Mouse (Mus musculus) heart, embryonic 15.5 days (tissue): ENCODE measurements around the gene Selenon. TPM values are rescaled to one million over a fixed set of nuclear protein-coding genes. Genes with fewer than 3 reads are reported as not detected.

Experiments
- ATAC-seq: fragments of 200-750 bp; cut with Nextera tagmentation; replicated peaks from 2 replicates; pipeline ENCODE4 v1.8.0; 2017; ENCODE audit warnings: low read depth, moderate TSS enrichment; ENCODE audit not compliant: insufficient number of reproducible peaks, insufficient read depth, low FRiP score
- H3K27ac ChIP-seq: fragments of 300-500 bp; sonication (generic); 2 replicates; pipeline ENCODE4 v1.5.1; 2015; ENCODE audit warnings: mild to moderate bottlenecking, inconsistent platforms
- H3K27me3 ChIP-seq: fragments of 300-500 bp; sonication (generic); 2 replicates; pipeline ENCODE4 v1.6.1; 2015; ENCODE audit warnings: inconsistent platforms
- H3K36me3 ChIP-seq: fragments of 300-500 bp; sonication (generic); 2 replicates; pipeline ENCODE4 v1.6.1; 2015; ENCODE audit warnings: mild to moderate bottlenecking, inconsistent platforms
- H3K4me1 ChIP-seq: fragments of 300-500 bp; sonication (generic); replicated peaks from 2 replicates; pipeline ENCODE4 v1.6.1; 2015; ENCODE audit warnings: inconsistent platforms
- H3K4me2 ChIP-seq: fragments of 300-500 bp; sonication (generic); 2 replicates; pipeline ENCODE4 v1.6.1; 2015; ENCODE audit warnings: inconsistent platforms, mild to moderate bottlenecking, moderate library complexity
- H3K4me3 ChIP-seq: fragments of 300-500 bp; sonication (generic); 2 replicates; pipeline ENCODE4 v1.5.1; 2015; ENCODE audit warnings: mild to moderate bottlenecking, inconsistent platforms
- H3K9ac ChIP-seq: fragments of 300-500 bp; sonication (generic); 2 replicates; pipeline ENCODE4 v1.6.1; 2015; ENCODE audit warnings: mild to moderate bottlenecking, inconsistent platforms
- H3K9me3 ChIP-seq: fragments of 300-500 bp; sonication (generic); replicated peaks from 2 replicates; pipeline ENCODE4 v1.6.1; 2016; ENCODE audit warnings: inconsistent platforms
- WGBS: fragments of 180-500 bp; shearing (Covaris S2); methylation state at CpG from one replicate; pipeline ENCODE4 v1.1.7; 2015; ENCODE audit warnings: mixed read lengths; 5-methylcytosine and 5-hydroxymethylcytosine counted together
- polyA plus RNA-seq: library from polyadenylated mRNA; unstranded; fragments of >200 nt; fragmentation: Nextera tagmentation; extraction: Ambion mirVana; gene quantifications from 2 replicates; pipeline ENCODE4 v1.2.1, GENCODE M21; 2015

Selenon gene
- polyA plus RNA-seq, 1 experiment from 2014 or later: 30.8 TPM

- WGBS: 56% methylated on average over 10 of the region's 10 CpGs
- Histone ChIP-seq H3K9me3 (no peaks in the 10 kb centered on the region), H3K4me3 (no peak overlapping the region), H3K9ac (no peak overlapping the region), H3K4me1 (peaks cover 40% of the 10 kb centered on the region), H3K27ac (peak overlapping the region; percentile 97), H3K36me3 (no peaks in the 10 kb centered on the region; the same call in 1 of the 2 replicates), H3K4me2 (peak overlapping the region; percentile 37; the same call in 1 of the 2 replicates), H3K27me3 (no peaks in the 10 kb centered on the region)
- ATAC-seq: no peak
Measured at GRCm38 (mm10) chr4:134517719-134518118, 34.2 kb downstream of the Selenon start.

- H3K4me2 ChIP-seq: peak overlapping the region; percentile 37
- H3K27ac ChIP-seq: peak overlapping the region; percentile 97
- H3K4me1 ChIP-seq: peaks cover 44% of the 10 kb centered on the region
- H3K36me3 ChIP-seq: no peaks in the 10 kb centered on the region; the same call in 1 of the 2 replicates
- H3K4me3 ChIP-seq: no peak overlapping the region
- no peaks in the 10 kb centered on the region for H3K9me3 ChIP-seq
- WGBS: 21% methylated on average over 8 of the region's 8 CpGs
- no peaks in the 10 kb centered on the region for H3K27me3 ChIP-seq
- ATAC-seq: peak; percentile 85
- H3K9ac ChIP-seq: 0 out of 2 replicates have a peak overlapping the region, but pooled peaks have one; percentile 19
Measured at GRCm38 (mm10) chr4:134516981-134517380, 35.0 kb downstream of the Selenon start.

- 44% methylated on average over 7 of the region's 7 CpGs for WGBS
- H3K4me2 ChIP-seq: no peak overlapping the region
- no peak for ATAC-seq
- no peak overlapping the region for H3K4me3 ChIP-seq
- no peaks in the 10 kb centered on the region for H3K27me3 ChIP-seq
- peaks cover 57% of the 10 kb centered on the region for H3K4me1 ChIP-seq
- peak overlapping the region; percentile 97 for H3K27ac ChIP-seq
- no peaks in the 10 kb centered on the region for H3K9me3 ChIP-seq
- no peaks in the 10 kb centered on the region; the same call in 1 of the 2 replicates for H3K36me3 ChIP-seq
- no peak overlapping the region for H3K9ac ChIP-seq
Measured at GRCm38 (mm10) chr4:134515614-134516013, 36.4 kb downstream of the Selenon start.

GRCm38 (mm10) chr4:134514309-134514930 lies 37.5 kb downstream of the Selenon start:
- no peak for ATAC-seq
- no peak overlapping the region for H3K27ac ChIP-seq
- H3K36me3 ChIP-seq: no peaks in the 10 kb centered on the region
- no peak overlapping the region for H3K9ac ChIP-seq
- no peaks in the 10 kb centered on the region for H3K9me3 ChIP-seq
- no peak overlapping the region for H3K4me2 ChIP-seq
- 85% methylated on average over 11 of the region's 11 CpGs for WGBS
- H3K4me1 ChIP-seq: peaks cover 60% of the 10 kb centered on the region
- H3K4me3 ChIP-seq: no peak overlapping the region
- no peaks in the 10 kb centered on the region for H3K27me3 ChIP-seq

GRCm38 (mm10) chr4:134512798-134513197 lies 39.2 kb downstream of the Selenon start:
- no peak overlapping the region for H3K9ac ChIP-seq
- H3K4me2 ChIP-seq: peak overlapping the region; percentile 53
- H3K4me1 ChIP-seq: peaks cover 52% of the 10 kb centered on the region
- H3K36me3 ChIP-seq: no peaks in the 10 kb centered on the region
- ATAC-seq: no peak
- peak overlapping the region; percentile 68; the same call in 1 of the 2 replicates for H3K27ac ChIP-seq
- no peaks in the 10 kb centered on the region for H3K27me3 ChIP-seq
- no peaks in the 10 kb centered on the region for H3K9me3 ChIP-seq
- peak overlapping the region; percentile 29 for H3K4me3 ChIP-seq
- 13% methylated on average over 15 of the region's 15 CpGs for WGBS

GRCm38 (mm10) chr4:134511730-134512129 lies 40.2 kb downstream of the Selenon start:
- no peaks in the 10 kb centered on the region for H3K27me3 ChIP-seq
- peak overlapping the region; percentile 75 for H3K4me3 ChIP-seq
- no peak overlapping the region for H3K27ac ChIP-seq
- no peaks in the 10 kb centered on the region for H3K36me3 ChIP-seq
- WGBS: 65% methylated on average over 6 of the region's 6 CpGs
- peaks cover 41% of the 10 kb centered on the region for H3K4me1 ChIP-seq
- H3K9ac ChIP-seq: peak overlapping the region; percentile 70; the same call in 1 of the 2 replicates
- ATAC-seq: no peak
- H3K9me3 ChIP-seq: no peaks in the 10 kb centered on the region
- peak overlapping the region; percentile 97 for H3K4me2 ChIP-seq

- Histone ChIP-seq H3K4me3 (peak within 1 kb of the TSS; percentile 75), H3K4me1 (peaks cover 37% of the 10 kb centered on the region), H3K9ac (peak within 1 kb of the TSS; percentile 70), H3K27ac (peak within 1 kb of the TSS; percentile 51), H3K9me3 (no peaks in the 10 kb centered on the region), H3K36me3 (no peaks in the 10 kb centered on the region), H3K4me2 (peak within 1 kb of the TSS; percentile 97), H3K27me3 (no peaks in the 10 kb centered on the region)
- under 1% methylated on average over 42 of the region's 42 CpGs for WGBS
- peak; percentile 91 for ATAC-seq
Measured at GRCm38 (mm10) chr4:134510845-134511411, 41.0 kb downstream of the Selenon start, which contains the start of gene Aunip. Gene Aunip (plus strand): TSS chr4:134510999.

GRCm38 (mm10) chr4:134510396-134510795 lies 41.6 kb downstream of the Selenon start:
- peak overlapping the region; percentile 75 for H3K4me3 ChIP-seq
- ATAC-seq: no peak
- H3K27ac ChIP-seq: no peak overlapping the region
- peak overlapping the region; percentile 97 for H3K4me2 ChIP-seq
- H3K9me3 ChIP-seq: no peaks in the 10 kb centered on the region
- no peaks in the 10 kb centered on the region for H3K36me3 ChIP-seq
- H3K27me3 ChIP-seq: no peaks in the 10 kb centered on the region
- WGBS: 78% methylated on average over 4 of the region's 4 CpGs
- H3K9ac ChIP-seq: no peak overlapping the region
- peaks cover 31% of the 10 kb centered on the region for H3K4me1 ChIP-seq

- H3K36me3 ChIP-seq: no peaks in the 10 kb centered on the region
- no peak overlapping the region for H3K9ac ChIP-seq
- H3K4me1 ChIP-seq: peaks cover 13% of the 10 kb centered on the region
- no peaks in the 10 kb centered on the region for H3K9me3 ChIP-seq
- no peak overlapping the region for H3K27ac ChIP-seq
- ATAC-seq: no peak
- H3K27me3 ChIP-seq: no peaks in the 10 kb centered on the region
- H3K4me2 ChIP-seq: no peak overlapping the region
- 90% methylated on average over 19 of the region's 19 CpGs for WGBS
- H3K4me3 ChIP-seq: no peak overlapping the region
Measured at GRCm38 (mm10) chr4:134506713-134507112, 45.3 kb downstream of the Selenon start.

- no peak overlapping the region for H3K4me2 ChIP-seq
- no peaks in the 10 kb centered on the region for H3K9me3 ChIP-seq
- H3K9ac ChIP-seq: no peak overlapping the region
- H3K4me3 ChIP-seq: no peak overlapping the region
- no peaks in the 10 kb centered on the region for H3K27me3 ChIP-seq
- WGBS: 70% methylated on average over 3 of the region's 4 CpGs
- no peak overlapping the region for H3K27ac ChIP-seq
- no peaks in the 10 kb centered on the region for H3K36me3 ChIP-seq
- ATAC-seq: no peak
- peaks cover 7% of the 10 kb centered on the region for H3K4me1 ChIP-seq
Measured at GRCm38 (mm10) chr4:134505966-134506594, 45.9 kb downstream of the Selenon start.

- 81% methylated on average over 4 of the region's 4 CpGs for WGBS
- Histone ChIP-seq H3K36me3 (no peaks in the 10 kb centered on the region), H3K4me3 (no peak overlapping the region), H3K27ac (no peak overlapping the region), H3K9me3 (no peaks in the 10 kb centered on the region), H3K27me3 (no peaks in the 10 kb centered on the region), H3K4me1 (peaks cover 2% of the 10 kb centered on the region; the same call in 1 of the 2 replicates), H3K4me2 (no peak overlapping the region), H3K9ac (no peak overlapping the region)
- no peak for ATAC-seq
Measured at GRCm38 (mm10) chr4:134505303-134505789, 46.6 kb downstream of the Selenon start.
